Mouse (Mus musculus) liver, adult 2 months (tissue): Measurements from ENCODE around the gene 1700029P11Rik. TPM values are rescaled to one million over a fixed set of nuclear protein-coding genes. Genes with fewer than 3 reads are reported as not detected.

ENCODE experiments used
- DNase-seq: peaks from one replicate; pipeline ENCODE4 v3.0.0-alpha.2; 2011; ENCODE audit warnings: low read depth, low spot score; ENCODE audit errors: extremely low read depth
- H3K27ac ChIP-seq: fragments of 200-500 bp; replicated peaks from 2 replicates; pipeline ENCODE4 v1.5.1; 2012; ENCODE audit warnings: low read depth, mild to moderate bottlenecking, control low read depth, inconsistent platforms, low read length; ENCODE audit not compliant: insufficient read depth
- H3K27me3 ChIP-seq: fragments of 200-500 bp; 2 replicates; pipeline ENCODE4 v1.6.1; 2012; ENCODE audit warnings: mild to moderate bottlenecking, moderate library complexity, low read length, inconsistent platforms; ENCODE audit not compliant: control insufficient read depth, insufficient read depth
- H3K36me3 ChIP-seq: fragments of 200-500 bp; 2 replicates; pipeline ENCODE4 v1.6.1; 2012; ENCODE audit warnings: low read length, inconsistent platforms; ENCODE audit not compliant: control insufficient read depth, insufficient read depth
- H3K4me1 ChIP-seq: fragments of 200-500 bp; 2 replicates; pipeline ENCODE4 v1.6.1; 2011; ENCODE audit warnings: low read length; ENCODE audit not compliant: control insufficient read depth, insufficient read depth
- H3K4me3 ChIP-seq: fragments of 200-500 bp; 2 replicates; pipeline ENCODE4 v1.5.1; 2011; ENCODE audit warnings: low read depth, mild to moderate bottlenecking, control low read depth, low read length, moderate library complexity; ENCODE audit not compliant: insufficient read depth
- H3K79me2 ChIP-seq: fragments of 200-500 bp; 2 replicates; pipeline ENCODE4 v1.6.1; 2012; ENCODE audit warnings: inconsistent platforms, mild to moderate bottlenecking, low read length, moderate library complexity; ENCODE audit not compliant: control insufficient read depth, insufficient read depth
- H3K9ac ChIP-seq: fragments of 200-500 bp; 2 replicates; pipeline ENCODE4 v1.6.1; 2012; ENCODE audit warnings: low read depth, mild to moderate bottlenecking, control low read depth, inconsistent platforms, low read length
- CTCF ChIP-seq: fragments of 200-500 bp; IDR thresholded peaks from 2 replicates; pipeline ENCODE4 v1.5.1; 2011; ENCODE audit warnings: low read depth, low read length, control low read depth
- POLR2A ChIP-seq: fragments of 200-500 bp; IDR thresholded peaks from 2 replicates; pipeline ENCODE4 v1.6.1; 2011; ENCODE audit warnings: low read length, control low read depth; ENCODE audit not compliant: insufficient read depth; ENCODE audit errors: extremely low read depth
- WGBS: fragments of 180-500 bp; shearing (Covaris S2); methylation state at CpG from one replicate; pipeline ENCODE4 v1.1.7; 2018; 5-methylcytosine and 5-hydroxymethylcytosine counted together
- polyA plus RNA-seq: library from polyadenylated mRNA; depleted of rRNA; stranded (reverse); fragments of >200 nt; gene quantifications from 2 replicates; pipeline ENCODE4 v1.2.3, GENCODE M21; 2012
- total RNA-seq: library from RNA; depleted of rRNA; stranded (reverse); fragments of >200 nt; gene quantifications from 2 replicates; pipeline ENCODE4 v1.2.3, GENCODE M21; 2014

Gene 1700029P11Rik
- total and polyA plus RNA-seq, 2 experiments, result not detected

DNA sequence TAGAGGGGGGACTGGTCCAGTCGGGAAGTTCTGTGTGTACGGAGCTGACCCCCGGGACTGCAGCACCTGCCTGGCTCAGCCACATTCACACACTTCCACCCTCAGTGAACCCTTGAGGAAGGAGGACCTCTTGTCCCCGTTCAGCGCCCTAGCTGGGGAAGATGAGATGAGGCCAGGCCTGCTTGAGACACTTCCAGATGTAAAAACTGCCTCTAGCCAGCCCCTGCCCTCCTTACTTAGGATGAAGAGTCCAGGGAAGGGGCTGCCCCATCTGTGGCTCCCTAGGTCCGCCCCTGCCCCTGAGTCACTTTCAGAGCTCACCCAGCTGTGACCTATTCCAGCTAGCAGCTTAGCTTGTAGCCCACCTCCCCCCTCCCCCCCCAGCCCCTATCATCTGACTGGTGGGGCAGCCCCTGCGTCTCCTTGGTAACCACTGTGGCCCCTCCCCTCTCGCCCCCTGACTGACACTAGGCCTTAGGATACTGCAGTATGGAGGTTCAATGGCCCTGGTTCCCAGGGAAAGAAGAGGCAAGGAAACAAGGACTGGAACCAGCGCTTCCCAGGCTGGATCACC, 37.1 kb upstream of the 1700029P11Rik start:
- Histone ChIP-seq H3K4me1 (no peaks in the 10 kb centered on the region), H3K27me3 (no peaks in the 10 kb centered on the region), H3K79me2 (no peaks in the 10 kb centered on the region), H3K36me3 (no peaks in the 10 kb centered on the region), H3K4me3 (no peak overlapping the region), H3K9ac (no peak overlapping the region), H3K27ac (no peak overlapping the region)
- WGBS, result 47% methylated on average over 9 of the region's 9 CpGs
- no peak for DNase-seq
- no peak for TF ChIP-seq CTCF
- no peak for TF ChIP-seq POLR2A

DNA sequence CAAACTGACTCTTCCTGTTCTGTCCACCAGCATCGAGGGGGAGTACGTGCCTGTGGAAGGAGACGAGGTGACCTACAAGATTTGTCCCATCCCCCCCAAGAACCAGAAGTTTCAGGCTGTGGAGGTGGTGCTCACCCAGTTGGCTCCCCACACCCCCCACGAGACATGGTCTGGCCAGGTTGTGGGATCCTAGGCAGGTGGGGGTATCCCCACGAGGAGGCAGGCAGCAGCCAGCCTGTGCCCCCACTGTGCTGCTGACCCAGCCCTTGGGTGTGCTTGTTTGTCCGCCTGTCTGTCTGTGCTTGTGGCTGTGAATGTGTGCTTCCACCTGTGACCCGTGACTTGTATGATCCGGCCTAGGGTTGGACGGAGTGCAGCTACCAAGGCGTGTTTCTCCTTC, 31.3 kb upstream of the 1700029P11Rik start:
- H3K27me3 ChIP-seq, result no peaks in the 10 kb centered on the region
- H3K36me3 ChIP-seq, result no peaks in the 10 kb centered on the region
- no peak overlapping the region for H3K9ac ChIP-seq
- 85% methylated on average over 10 of the region's 10 CpGs for WGBS
- no peak overlapping the region for H3K4me3 ChIP-seq
- H3K79me2 ChIP-seq, result no peaks in the 10 kb centered on the region
- DNase-seq, result no peak
- TF ChIP-seq CTCF (no peak), POLR2A (no peak)
- H3K27ac ChIP-seq, result no peak overlapping the region
- no peaks in the 10 kb centered on the region for H3K4me1 ChIP-seq

DNA sequence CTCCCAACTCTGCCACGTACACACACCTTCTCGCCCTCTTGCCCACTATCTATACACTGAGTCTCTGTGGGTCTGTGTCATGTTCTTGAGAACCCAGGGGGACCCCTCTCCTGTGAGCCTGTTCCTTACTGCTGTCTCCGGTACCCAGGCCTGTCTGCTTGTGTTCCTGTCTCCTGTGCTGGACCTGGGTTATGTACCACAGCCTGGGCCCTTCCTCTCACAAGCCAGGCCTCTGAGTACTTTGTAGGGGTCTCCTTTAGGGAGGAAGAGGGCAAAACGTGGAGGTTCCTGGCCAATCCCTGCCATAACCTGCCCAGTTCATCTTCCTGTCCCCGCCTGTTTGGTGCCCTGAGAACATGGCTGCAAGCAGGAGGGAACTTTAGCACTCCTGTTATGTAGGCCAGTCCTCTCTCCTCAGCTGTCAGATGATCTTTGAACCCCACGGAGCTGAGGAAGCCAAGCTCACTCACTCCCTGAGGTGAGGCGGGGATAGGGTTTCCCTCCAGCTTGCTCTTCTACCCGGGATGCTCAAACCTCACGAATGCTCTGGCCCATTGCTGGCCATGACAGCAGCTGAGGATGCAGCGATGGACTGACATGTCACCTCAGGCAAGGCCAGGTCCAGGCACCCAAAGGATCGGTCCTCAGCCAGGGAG, 30.7 kb upstream of the 1700029P11Rik start:
- no peaks in the 10 kb centered on the region for H3K36me3 ChIP-seq
- no peak overlapping the region for H3K9ac ChIP-seq
- TF ChIP-seq CTCF, result no peak
- TF ChIP-seq POLR2A, result no peak
- H3K4me3 ChIP-seq, result no peak overlapping the region
- no peak overlapping the region for H3K27ac ChIP-seq
- H3K27me3 ChIP-seq, result no peaks in the 10 kb centered on the region
- H3K4me1 ChIP-seq, result no peaks in the 10 kb centered on the region
- H3K79me2 ChIP-seq, result no peaks in the 10 kb centered on the region
- 81% methylated on average over 11 of the region's 11 CpGs for WGBS
- DNase-seq, result no peak

GRCm38 (mm10) chr15:81950716-81951115, 29.6 kb upstream of the 1700029P11Rik start:
- DNase-seq, result no peak
- Histone ChIP-seq H3K36me3 (no peaks in the 10 kb centered on the region), H3K27me3 (no peaks in the 10 kb centered on the region), H3K9ac (no peak overlapping the region), H3K27ac (no peak overlapping the region), H3K4me1 (no peaks in the 10 kb centered on the region), H3K4me3 (no peak overlapping the region), H3K79me2 (no peaks in the 10 kb centered on the region)
- WGBS, result 91% methylated on average over 5 of the region's 5 CpGs
- TF ChIP-seq CTCF (no peak), POLR2A (no peak)

GRCm38 (mm10) chr15:81951159-81951558, 29.2 kb upstream of the 1700029P11Rik start:
- 90% methylated on average over 9 of the region's 9 CpGs for WGBS
- Histone ChIP-seq H3K9ac (no peak overlapping the region), H3K4me3 (no peak overlapping the region), H3K79me2 (no peaks in the 10 kb centered on the region), H3K27me3 (no peaks in the 10 kb centered on the region), H3K36me3 (no peaks in the 10 kb centered on the region), H3K4me1 (no peaks in the 10 kb centered on the region), H3K27ac (no peak overlapping the region)
- TF ChIP-seq CTCF (no peak), POLR2A (no peak)
- DNase-seq, result no peak

DNA sequence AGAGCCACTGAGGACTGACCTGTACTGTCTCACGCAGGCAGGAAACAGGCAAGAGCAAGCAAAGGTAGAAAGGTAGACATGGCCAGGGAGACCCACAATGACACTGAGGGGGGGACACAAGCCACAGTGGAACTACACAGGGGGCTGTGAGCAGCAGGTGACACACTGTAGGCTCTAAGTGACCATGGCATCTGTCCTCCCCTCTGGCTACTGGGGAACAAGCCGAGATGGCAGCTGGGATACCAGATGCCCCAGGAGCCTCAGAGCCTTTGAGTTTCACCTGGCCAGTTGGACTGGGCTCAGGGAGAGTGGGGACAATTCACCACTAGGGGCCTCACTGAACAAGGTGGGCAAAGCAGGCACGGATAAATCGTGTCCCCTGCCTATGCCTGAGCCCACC, 28.0 kb upstream of the 1700029P11Rik start:
- H3K36me3 ChIP-seq, result no peaks in the 10 kb centered on the region
- no peak overlapping the region for H3K9ac ChIP-seq

More for the DNA sequence above, 28.0 kb upstream of the 1700029P11Rik start:
- Histone ChIP-seq H3K27me3 (no peaks in the 10 kb centered on the region), H3K4me3 (no peak overlapping the region), H3K79me2 (no peaks in the 10 kb centered on the region), H3K27ac (no peak overlapping the region), H3K4me1 (no peaks in the 10 kb centered on the region)
- TF ChIP-seq POLR2A, result no peak
- no peak for TF ChIP-seq CTCF
- no peak for DNase-seq
- WGBS, result 91% methylated on average over 4 of the region's 4 CpGs
